Mouse (Mus musculus) myocyte (in vitro differentiated cells): ENCODE measurements around the gene Syngr1. TPM values are rescaled to one million over a fixed set of nuclear protein-coding genes. Genes with fewer than 3 reads are reported as not detected.

Experiments used
- H3K27me3 ChIP-seq: one replicate; pipeline ENCODE4 v1.6.1; 2011; ENCODE audit not compliant: control insufficient read depth, insufficient read depth, insufficient read length
- H3K36me3 ChIP-seq: one replicate; pipeline ENCODE4 v1.6.1; 2011; ENCODE audit not compliant: control insufficient read depth, insufficient read depth
- H3K4me2 ChIP-seq: one replicate; pipeline ENCODE4 v1.6.1; 2011; ENCODE audit warnings: low read depth, control low read depth
- H3K4me3 ChIP-seq: one replicate; pipeline ENCODE4 v1.5.1; 2011; ENCODE audit warnings: mild to moderate bottlenecking, control low read depth, moderate library complexity
- H3K79me2 ChIP-seq: one replicate; pipeline ENCODE4 v1.6.1; 2011; ENCODE audit not compliant: control insufficient read depth, insufficient read depth
- H3ac ChIP-seq: one replicate; pipeline ENCODE4 v1.6.1; 2011; ENCODE audit not compliant: control insufficient read depth, insufficient read length
- CEBPB ChIP-seq: IDR thresholded peaks from 2 replicates; pipeline ENCODE4 v1.6.1; 2011; ENCODE audit warnings: mild to moderate bottlenecking, moderate library complexity; ENCODE audit not compliant: poor library complexity, insufficient read depth, severe bottlenecking
- E2F4 ChIP-seq: IDR thresholded peaks from one replicate; pipeline ENCODE4 v1.6.1; 2011; ENCODE audit warnings: mild to moderate bottlenecking, control low read depth, moderate library complexity; ENCODE audit not compliant: insufficient read depth
- MAX ChIP-seq: IDR thresholded peaks from one replicate; pipeline ENCODE4 v1.6.1; 2011; ENCODE audit warnings: low read depth, mild to moderate bottlenecking, control low read depth
- MYOD1 ChIP-seq, 3 experiments: IDR thresholded peaks; one replicate each; pipeline ENCODE4 v1.6.1; 2011; ENCODE audit warnings: control low read depth in 2 of 3, low read depth in 2 of 3, mild to moderate bottlenecking in 2 of 3, moderate library complexity in 1 of 3; ENCODE audit not compliant: insufficient read length in 2 of 3, control insufficient read depth in 1 of 3
- MYOG ChIP-seq, 3 experiments: IDR thresholded peaks; one replicate each; pipeline ENCODE4 v1.6.1; 2011; ENCODE audit warnings: control low read depth in 2 of 3, low read depth in 2 of 3, mild to moderate bottlenecking in 2 of 3; ENCODE audit not compliant: insufficient read length in 2 of 3, control insufficient read depth in 1 of 3, insufficient read depth in 1 of 3
- POLR2A ChIP-seq: IDR thresholded peaks from one replicate; pipeline ENCODE4 v1.6.1; 2011; ENCODE audit warnings: low read depth, mild to moderate bottlenecking, control low read depth, moderate library complexity; ENCODE audit not compliant: insufficient read length
- POLR2AphosphoS2 ChIP-seq: IDR thresholded peaks from one replicate; pipeline ENCODE4 v1.6.1; 2011; ENCODE audit warnings: low read depth, control low read depth; ENCODE audit not compliant: insufficient read length
- REST ChIP-seq: IDR thresholded peaks from one replicate; pipeline ENCODE4 v1.6.1; 2011; ENCODE audit warnings: mild to moderate bottlenecking, control low read depth, moderate library complexity; ENCODE audit not compliant: insufficient read depth, insufficient read length
- SRF ChIP-seq: IDR thresholded peaks from one replicate; pipeline ENCODE4 v1.6.1; 2011; ENCODE audit warnings: low read depth; ENCODE audit not compliant: control insufficient read depth, insufficient read length
- TCF12 ChIP-seq: IDR thresholded peaks from one replicate; pipeline ENCODE4 v1.6.1; 2011; ENCODE audit warnings: mild to moderate bottlenecking, control low read depth; ENCODE audit not compliant: poor library complexity, insufficient read depth, severe bottlenecking
- TCF3 ChIP-seq: IDR thresholded peaks from one replicate; pipeline ENCODE4 v1.6.1; 2011; ENCODE audit warnings: low read depth, control low read depth; ENCODE audit not compliant: insufficient read length
- USF1 ChIP-seq: IDR thresholded peaks from one replicate; pipeline ENCODE4 v1.6.1; 2011; ENCODE audit warnings: low read depth, mild to moderate bottlenecking, control low read depth, moderate library complexity
- polyA plus RNA-seq: library from polyadenylated mRNA; unstranded; fragments of >200 nt; fragmentation: generic; extraction: Trizol; gene quantifications from one replicate; pipeline ENCODE4 v1.2.1, GENCODE M21; 2012; ENCODE audit warnings: missing spikeins

Gene Syngr1
- polyA plus RNA-seq, 1 experiment = 54.7 TPM

DNA sequence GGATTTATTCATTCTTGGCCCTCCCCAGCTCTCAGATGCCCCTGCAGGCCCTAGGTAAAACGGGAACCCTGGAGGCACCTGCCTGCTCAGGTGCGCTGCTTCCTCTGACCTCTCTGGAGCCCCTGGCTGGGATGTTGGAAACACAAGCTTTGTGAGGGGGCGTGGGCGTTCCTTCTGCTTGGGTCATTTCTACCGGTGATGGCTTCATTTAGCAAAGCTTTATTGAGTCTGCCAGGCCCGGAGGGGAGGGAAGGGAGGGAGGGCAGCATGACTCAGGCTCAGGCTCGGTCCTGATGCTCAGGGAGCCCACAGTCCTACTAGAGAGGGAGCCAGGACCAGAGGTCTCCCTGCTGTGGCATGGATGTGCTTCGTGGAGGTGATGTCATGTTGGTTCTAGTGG lies 1.5 kb downstream of the Syngr1 start:
- Histone ChIP-seq H3K27me3 (no peaks in the 10 kb centered on the region), H3K36me3 (no peaks in the 10 kb centered on the region), H3K4me2 (no peak overlapping the region), H3ac (no peak overlapping the region), H3K4me3 (no peak overlapping the region), H3K79me2 (no peaks in the 10 kb centered on the region)
- TF ChIP-seq SRF (no peak), REST (no peak), POLR2AphosphoS2 (no peak), USF1 (no peak), E2F4 (no peak), MYOD1 (IDR thresholded peaks at IDR 0.05; ENCODE audit: control insufficient read depth in 1 of 3, insufficient read length in 2 of 3, low read depth in 2 of 3) (no peak), TCF12 (no peak), POLR2A (no peak), TCF3 (no peak), CEBPB (no peak), MAX (no peak), MYOG (IDR thresholded peaks at IDR 0.05; ENCODE audit: control insufficient read depth in 1 of 3, insufficient read depth in 1 of 3, insufficient read length in 2 of 3, low read depth in 2 of 3) (no peak)

DNA sequence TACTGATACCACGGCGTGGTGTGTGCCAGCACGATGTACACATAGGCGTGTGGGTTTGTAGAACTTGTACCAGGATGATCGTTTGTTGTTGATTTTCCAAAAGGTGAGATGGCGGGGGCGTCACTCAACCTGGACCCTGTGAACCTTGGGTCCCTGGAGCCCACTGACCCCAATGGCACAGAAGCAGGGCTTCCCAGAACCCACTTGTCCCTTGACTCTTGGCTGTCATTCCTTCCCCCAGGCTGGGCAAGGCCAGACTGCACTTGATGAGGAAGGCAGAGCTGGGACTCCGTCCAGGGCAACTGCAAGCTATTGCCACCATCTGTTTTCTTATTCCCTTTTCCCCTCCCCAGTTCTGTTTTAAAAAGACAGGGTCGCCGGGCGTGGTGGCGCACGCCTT lies 3.1 kb downstream of the Syngr1 start:
- no peak overlapping the region for H3K4me2 ChIP-seq
- H3K27me3 ChIP-seq = no peaks in the 10 kb centered on the region
- no peaks in the 10 kb centered on the region for H3K79me2 ChIP-seq
- TF ChIP-seq POLR2A (no peak), MYOD1 (IDR thresholded peaks at IDR 0.05; ENCODE audit: control insufficient read depth in 1 of 3, insufficient read length in 2 of 3, low read depth in 2 of 3) (no peak), POLR2AphosphoS2 (no peak), SRF (no peak), USF1 (no peak), REST (no peak), TCF12 (no peak), CEBPB (no peak), E2F4 (no peak), MYOG (IDR thresholded peaks at IDR 0.05; ENCODE audit: control insufficient read depth in 1 of 3, insufficient read depth in 1 of 3, insufficient read length in 2 of 3, low read depth in 2 of 3) (no peak), MAX (no peak), TCF3 (no peak)
- H3K4me3 ChIP-seq = no peak overlapping the region
- H3K36me3 ChIP-seq = no peaks in the 10 kb centered on the region
- no peak overlapping the region for H3ac ChIP-seq

GRCm38 (mm10) chr15:80095596-80095995 lies 4.5 kb downstream of the Syngr1 start:
- no peaks in the 10 kb centered on the region for H3K79me2 ChIP-seq
- no peaks in the 10 kb centered on the region for H3K36me3 ChIP-seq
- H3K27me3 ChIP-seq = no peaks in the 10 kb centered on the region
- TF ChIP-seq TCF12 (no peak), POLR2A (no peak), MYOD1 (IDR thresholded peaks at IDR 0.05; ENCODE audit: control insufficient read depth in 1 of 3, insufficient read length in 2 of 3, low read depth in 2 of 3) (no peak)
- no peak overlapping the region for H3K4me3 ChIP-seq
- no peak overlapping the region for H3ac ChIP-seq
- H3K4me2 ChIP-seq = no peak overlapping the region

- Histone ChIP-seq H3K4me2 (no peak overlapping the region), H3ac (no peak overlapping the region), H3K79me2 (no peaks in the 10 kb centered on the region), H3K36me3 (no peaks in the 10 kb centered on the region), H3K4me3 (no peak overlapping the region), H3K27me3 (no peaks in the 10 kb centered on the region)
- TF ChIP-seq MAX = no peak
- no peak for TF ChIP-seq REST
- TF ChIP-seq POLR2AphosphoS2 = no peak
- TF ChIP-seq TCF12 = no peak
- no peak for TF ChIP-seq MYOG (IDR thresholded peaks at IDR 0.05; ENCODE audit: control insufficient read depth in 1 of 3, insufficient read depth in 1 of 3, insufficient read length in 2 of 3, low read depth in 2 of 3)
- no peak for TF ChIP-seq SRF
- TF ChIP-seq E2F4 = no peak
- no peak for TF ChIP-seq POLR2A
- no peak for TF ChIP-seq CEBPB
- no peak for TF ChIP-seq MYOD1 (IDR thresholded peaks at IDR 0.05; ENCODE audit: control insufficient read depth in 1 of 3, insufficient read length in 2 of 3, low read depth in 2 of 3)
- no peak for TF ChIP-seq TCF3
- no peak for TF ChIP-seq USF1
These were observed 5.3 kb downstream of the Syngr1 start for GRCm38 (mm10) chr15:80096406-80096805.
